Mouse (Mus musculus) embryonic facial prominence, embryonic 11.5 days (tissue): ENCODE measurements at regions not wholly inside any gene's neighbourhood (a gene's known extent, or its start where the extent isn't known, plus 50 kb on each side); places are given as distances from the start of the nearest gene placed in this dataset.

Experiments used
- ATAC-seq: fragments of 200-750 bp; cut with Nextera tagmentation; replicated peaks from 2 replicates; pipeline ENCODE4 v1.8.0; 2017; ENCODE audit warnings: low read depth; ENCODE audit not compliant: insufficient number of reproducible peaks, low FRiP score, low TSS enrichment
- DNase-seq: peaks from one replicate; pipeline ENCODE4 v3.0.0-alpha.2; 2015; ENCODE audit warnings: low spot score
- H3K27ac ChIP-seq: fragments of 300-500 bp; sonication (generic); replicated peaks from 2 replicates; pipeline ENCODE4 v1.5.1; 2014; ENCODE audit warnings: mild to moderate bottlenecking, low read depth, low read length, control low read depth
- H3K27me3 ChIP-seq: fragments of 300-500 bp; sonication (generic); 2 replicates; pipeline ENCODE4 v1.6.1; 2014; ENCODE audit warnings: mild to moderate bottlenecking, low read length, moderate library complexity, mixed read lengths; ENCODE audit not compliant: control insufficient read depth, insufficient read depth
- H3K36me3 ChIP-seq: fragments of 300-500 bp; sonication (generic); replicated peaks from 2 replicates; pipeline ENCODE4 v1.6.1; 2014; ENCODE audit warnings: low read depth, mild to moderate bottlenecking, low read length, moderate library complexity, mixed read lengths; ENCODE audit not compliant: control insufficient read depth, insufficient read depth
- H3K4me1 ChIP-seq: fragments of 300-500 bp; sonication (generic); 2 replicates; pipeline ENCODE4 v1.6.1; 2014; ENCODE audit warnings: low read length, mixed read lengths; ENCODE audit not compliant: control insufficient read depth, insufficient read depth
- H3K4me2 ChIP-seq: fragments of 300-500 bp; sonication (generic); 2 replicates; pipeline ENCODE4 v1.6.1; 2014; ENCODE audit warnings: low read depth, mild to moderate bottlenecking, control low read depth, low read length, moderate library complexity
- H3K4me3 ChIP-seq: fragments of 300-500 bp; sonication (generic); 2 replicates; pipeline ENCODE4 v1.5.1; 2014; ENCODE audit warnings: low read depth, low read length, control low read depth
- H3K9ac ChIP-seq: fragments of 300-500 bp; sonication (generic); replicated peaks from 2 replicates; pipeline ENCODE4 v1.6.1; 2014; ENCODE audit warnings: mild to moderate bottlenecking, control low read depth, low read length
- H3K9me3 ChIP-seq: fragments of 300-500 bp; sonication (generic); replicated peaks from 2 replicates; pipeline ENCODE4 v1.6.1; 2016; ENCODE audit warnings: mild to moderate bottlenecking, low read length, inconsistent platforms, mixed read lengths; ENCODE audit not compliant: control insufficient read depth
- WGBS: fragments of 180-500 bp; shearing (Covaris S2); extraction: QIAGEN DNeasy Blood & Tissue Kit; methylation state at CpG from one replicate; pipeline ENCODE4 v1.1.7; 2014; 5-methylcytosine and 5-hydroxymethylcytosine counted together

DNA sequence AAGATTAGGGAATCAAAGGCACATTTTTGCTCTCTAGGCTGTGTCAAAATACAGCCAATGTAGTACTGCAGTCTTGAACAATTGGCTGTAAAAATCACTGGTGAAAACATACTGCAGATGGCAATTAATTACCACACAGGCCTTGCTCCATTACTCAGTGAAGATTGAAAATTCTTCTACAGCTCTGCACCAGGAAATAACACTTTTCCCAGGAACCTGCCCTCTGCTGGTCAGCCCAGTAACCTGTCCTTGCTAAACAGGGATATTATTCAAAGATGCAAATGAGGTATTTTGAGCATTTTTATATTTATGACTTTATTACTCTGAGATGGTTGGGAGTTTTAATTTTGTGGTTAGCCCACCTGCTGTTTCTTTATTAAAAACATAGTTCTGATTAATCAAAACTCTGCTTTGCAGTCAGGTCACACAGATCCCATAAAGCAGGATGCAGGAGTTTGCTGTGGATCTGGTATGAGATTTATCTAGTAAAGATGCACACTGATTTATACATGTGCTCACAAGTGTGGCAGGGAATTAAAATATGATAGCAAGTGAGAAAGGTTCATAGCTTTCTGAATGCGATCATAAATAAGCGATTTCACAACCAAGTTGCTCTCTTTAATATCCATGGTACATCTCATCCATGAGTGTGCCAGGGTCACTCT lies 815.3 kb upstream of the Ghitm start:
- H3K9ac ChIP-seq: no peak overlapping the region
- WGBS: 97% methylated on average over 2 of the region's 2 CpGs
- no peaks in the 10 kb centered on the region for H3K36me3 ChIP-seq
- no peaks in the 10 kb centered on the region for H3K4me1 ChIP-seq
- no peaks in the 10 kb centered on the region for H3K9me3 ChIP-seq
- no peak overlapping the region for H3K4me2 ChIP-seq
- no peaks in the 10 kb centered on the region for H3K27me3 ChIP-seq
- no peak overlapping the region for H3K4me3 ChIP-seq
- DNase-seq (peak; percentile 20), ATAC-seq (no peak)
- H3K27ac ChIP-seq: no peak overlapping the region
